Mouse (Mus musculus) ovary, postnatal 14 days (tissue): Measurements from ENCODE around the gene Car10.
"Not testable (repeated sequence)": the region's sequence is repeated elsewhere in the genome, so short reads cannot be mapped to it uniquely, and the experiment has no call there.

ENCODE experiments used
- DNase-seq: peaks from one replicate; pipeline ENCODE4 v3.0.0; 2022; ENCODE audit warnings: low spot score

Car10 gene

GRCm38 (mm10) chr11:93396356-93396755 is 298.5 kb downstream of the Car10 start:
- no peak for DNase-seq

- not testable (repeated sequence) for DNase-seq
These were observed 303.3 kb downstream of the Car10 start for GRCm38 (mm10) chr11:93401167-93401566.

- no peak for DNase-seq
These were observed 310.2 kb downstream of the Car10 start for GRCm38 (mm10) chr11:93407981-93408380.

- no peak for DNase-seq
These were observed 333.7 kb downstream of the Car10 start for GRCm38 (mm10) chr11:93431482-93431881.

GRCm38 (mm10) chr11:93434997-93435915 is 337.4 kb downstream of the Car10 start:
- DNase-seq: no peak

GRCm38 (mm10) chr11:93436892-93437291 is 339.1 kb downstream of the Car10 start:
- DNase-seq: no peak

GRCm38 (mm10) chr11:93440466-93440865 is 342.6 kb downstream of the Car10 start:
- no peak for DNase-seq

- DNase-seq: no peak
These were observed 345.9 kb downstream of the Car10 start for GRCm38 (mm10) chr11:93443777-93444176.

- DNase-seq: no peak
These were observed 346.9 kb downstream of the Car10 start for GRCm38 (mm10) chr11:93444741-93445140.

- no peak for DNase-seq
These were observed 349.7 kb downstream of the Car10 start for GRCm38 (mm10) chr11:93447566-93447965.

GRCm38 (mm10) chr11:93448290-93449256 is 350.7 kb downstream of the Car10 start:
- DNase-seq: no peak

- no peak for DNase-seq
These were observed 352.7 kb downstream of the Car10 start for GRCm38 (mm10) chr11:93450535-93450934.

GRCm38 (mm10) chr11:93466221-93466620 is 368.4 kb downstream of the Car10 start:
- no peak for DNase-seq

- no peak for DNase-seq
These were observed 369.9 kb downstream of the Car10 start for GRCm38 (mm10) chr11:93467711-93468110.

GRCm38 (mm10) chr11:93470771-93471170 is 372.9 kb downstream of the Car10 start:
- DNase-seq: no peak

GRCm38 (mm10) chr11:93471573-93472179 is 373.8 kb downstream of the Car10 start:
- peak; percentile 55 for DNase-seq

- no peak for DNase-seq
These were observed 386.8 kb downstream of the Car10 start for GRCm38 (mm10) chr11:93484661-93485060.

GRCm38 (mm10) chr11:93487021-93487420 is 389.2 kb downstream of the Car10 start:
- no peak for DNase-seq

- no peak for DNase-seq
These were observed 390.2 kb downstream of the Car10 start for GRCm38 (mm10) chr11:93487913-93488604.

GRCm38 (mm10) chr11:93490211-93490820 is 392.5 kb downstream of the Car10 start:
- DNase-seq: no peak

GRCm38 (mm10) chr11:93497896-93498295 is 400.1 kb downstream of the Car10 start:
- DNase-seq: no peak
